ENCODE assay signal across 30 mouse cellular contexts in genomic region chr5:36444611-36445010, GRCm38 (mm10). TPM values are rescaled to one million over a fixed set of nuclear protein-coding genes. Genes with fewer than 3 reads are reported as not detected.
DNase-seq lines count a peak whose midpoint lies in the region; ATAC-seq lines count a peak whose summit lies in the region.
"Had no signal": no experiment of that assay in that cellular context is flagged by ENCODE, and none has a peak within 500 bp of the region (broad histone marks: within the 10 kb centered on the region; RNA-seq: fewer than 3 reads in every experiment).

No protein-coding gene starts in this region.

- peak; percentile 13 for DNase-seq in cerebellum, adult 11-12 months
- DNase-seq in cerebellum, adult 8-10 months: no peak
- no peak for DNase-seq in forebrain, embryonic 10.5 days (ENCODE audit: extremely low spot score, low spot score)
- DNase-seq in adrenal gland, adult 8-10 months: peak; percentile 60
- peak; percentile 17 for DNase-seq in adrenal gland, postnatal 25 days
- no peak for DNase-seq in ovary, adult 18-20 months (ENCODE audit: low spot score)
- DNase-seq: embryo, embryonic 11 days; gastrocnemius, postnatal 25 days; heart, adult 11 months; kidney, adult 9 months; kidney, postnatal 10 days; layer of hippocampus, postnatal 36 days; lung, postnatal 4 days; right cerebral cortex, postnatal 4 days; thymus, adult 2 months had no signal

- H3K4me2 ChIP-seq in forebrain, embryonic 15.5 days (replicated peaks): no peak overlapping the region
- H3K4me2 ChIP-seq: forebrain, embryonic 12.5 days; heart, embryonic 15.5 days; hindbrain, embryonic 13.5 days; limb, embryonic 12.5 days; liver, embryonic 11.5 days; midbrain, embryonic 12.5 days; neural tube, embryonic 12.5 days had no signal

- H3K27ac ChIP-seq in forebrain, embryonic 15.5 days (replicated peaks): peak overlapping the region; percentile 31; the same call in 1 of the 2 replicates
- no peak overlapping the region for H3K27ac ChIP-seq in forebrain, embryonic 10.5 days
- H3K27ac ChIP-seq: forebrain, embryonic 12.5 days; heart, embryonic 10.5 days; heart, embryonic 15.5 days; hindbrain, embryonic 13.5 days; limb, embryonic 12.5 days; midbrain, embryonic 12.5 days; neural tube, embryonic 12.5 days had no signal

- no peak overlapping the region for H3K9ac ChIP-seq in forebrain, embryonic 15.5 days (replicated peaks)
- H3K9ac ChIP-seq: forebrain, embryonic 12.5 days; heart, embryonic 15.5 days; hindbrain, embryonic 13.5 days; limb, embryonic 12.5 days; midbrain, embryonic 12.5 days; neural tube, embryonic 12.5 days had no signal

- ATAC-seq in forebrain, embryonic 15.5 days (replicated peaks): no peak
- ATAC-seq: intestine, postnatal 0 days; Patski had no signal

- WGBS in forebrain, embryonic 15.5 days: 62% methylated on average over 4 of the region's 4 CpGs
- 63% methylated on average over 4 of the region's 4 CpGs for WGBS in forebrain, embryonic 10.5 days

- H3K9me3 ChIP-seq in forebrain, embryonic 15.5 days: no peaks in the 10 kb centered on the region
- H3K9me3 ChIP-seq in forebrain, embryonic 10.5 days: no peaks in the 10 kb centered on the region
- H3K9me3 ChIP-seq: forebrain, embryonic 12.5 days; heart, embryonic 10.5 days; heart, embryonic 15.5 days; hindbrain, embryonic 13.5 days; limb, embryonic 12.5 days; midbrain, embryonic 12.5 days; neural tube, embryonic 12.5 days had no signal

- H3K4me3 ChIP-seq in forebrain, embryonic 15.5 days: no peak overlapping the region
- no peak overlapping the region for H3K4me3 ChIP-seq in forebrain, embryonic 10.5 days
- H3K4me3 ChIP-seq: erythroblast, embryonic 14.5 days; forebrain, embryonic 12.5 days; heart, embryonic 10.5 days; heart, embryonic 15.5 days; hindbrain, embryonic 13.5 days; limb, embryonic 12.5 days; midbrain, embryonic 12.5 days; myocyte; neural tube, embryonic 12.5 days had no signal

- H3K4me1 ChIP-seq in forebrain, embryonic 15.5 days: peaks cover 12% of the 10 kb centered on the region
- peaks cover 21% of the 10 kb centered on the region for H3K4me1 ChIP-seq in forebrain, embryonic 10.5 days
- H3K4me1 ChIP-seq: forebrain, embryonic 12.5 days; megakaryocyte, embryonic 14.5 days; midbrain, embryonic 12.5 days had no signal

- no peaks in the 10 kb centered on the region for H3K36me3 ChIP-seq in forebrain, embryonic 15.5 days
- no peaks in the 10 kb centered on the region for H3K36me3 ChIP-seq in forebrain, embryonic 10.5 days (replicated peaks)
- H3K36me3 ChIP-seq: forebrain, embryonic 12.5 days; heart, embryonic 10.5 days; heart, embryonic 15.5 days; hindbrain, embryonic 13.5 days; limb, embryonic 12.5 days; midbrain, embryonic 12.5 days; neural tube, embryonic 12.5 days had no signal

- no peaks in the 10 kb centered on the region for H3K27me3 ChIP-seq in forebrain, embryonic 15.5 days
- H3K27me3 ChIP-seq in forebrain, embryonic 10.5 days (ENCODE audit: poor library complexity, severe bottlenecking): peaks cover 23% of the 10 kb centered on the region
- H3K27me3 ChIP-seq: midbrain, embryonic 12.5 days; neural tube, embryonic 12.5 days had no signal

RNA-seq across cellular contexts. Expression of gene Grpel1, which starts 20.2 kb away (rescaled TPM):
- polyA plus RNA-seq in forebrain, embryonic 15.5 days (2015; fragmentation: Nextera tagmentation; extraction: Ambion mirVana): 45.8 and 46.1 TPM in 2 replicates
- 60.5 and 64.4 TPM in 2 replicates for polyA plus RNA-seq in forebrain, embryonic 10.5 days (2016; fragmentation: Nextera tagmentation; extraction: Ambion mirVana)
- 10 to 100 TPM; 53.4 to 69.1 (median 62.6) TPM for total RNA-seq in adrenal gland, adult 8-10 months (2022)
- 68.9 and 70.2 TPM in 2 replicates for total RNA-seq in adrenal gland, postnatal 25 days (2021)

RNA-seq across cellular contexts. Expression of gene Tada2b, which starts 39.5 kb away (rescaled TPM):
- polyA plus RNA-seq in forebrain, embryonic 15.5 days (2015; fragmentation: Nextera tagmentation; extraction: Ambion mirVana): 2.8 and 2.9 TPM in 2 replicates
- polyA plus RNA-seq in forebrain, embryonic 10.5 days (2016; fragmentation: Nextera tagmentation; extraction: Ambion mirVana): 2.2 TPM in 2 replicates
- total RNA-seq in adrenal gland, adult 8-10 months (2022): 10 to 100 TPM; 34.0 to 42.2 (median 35.6) TPM
- total RNA-seq in adrenal gland, postnatal 25 days (2021): 34.1 and 40.9 TPM in 2 replicates

RNA-seq across cellular contexts. Expression of gene Ccdc96, which starts 39.8 kb away (rescaled TPM):
- 3.0 and 3.2 TPM in 2 replicates for polyA plus RNA-seq in forebrain, embryonic 15.5 days (2015; fragmentation: Nextera tagmentation; extraction: Ambion mirVana)
- 3.6 and 3.8 TPM in 2 replicates for polyA plus RNA-seq in forebrain, embryonic 10.5 days (2016; fragmentation: Nextera tagmentation; extraction: Ambion mirVana)
- total RNA-seq in adrenal gland, adult 8-10 months (2022): under 1 TPM; 0.38 to 0.99 (median 0.55) TPM
- 0.43 and 0.49 TPM in 2 replicates for total RNA-seq in adrenal gland, postnatal 25 days (2021)

RNA-seq across cellular contexts. Expression of gene Sorcs2, which starts 46.7 kb away (rescaled TPM):
- 7.3 and 7.9 TPM in 2 replicates for polyA plus RNA-seq in forebrain, embryonic 15.5 days (2015; fragmentation: Nextera tagmentation; extraction: Ambion mirVana)
- polyA plus RNA-seq in forebrain, embryonic 10.5 days (2016; fragmentation: Nextera tagmentation; extraction: Ambion mirVana): 4.7 and 4.8 TPM in 2 replicates
- 10 to 100 TPM in 3 of 4 experiments, 1 to 10 TPM in 1; 7.9 to 18.3 (median 12.5) TPM for total RNA-seq in adrenal gland, adult 8-10 months (2022)
- total RNA-seq in adrenal gland, postnatal 25 days (2021): 13.2 and 13.4 TPM in 2 replicates
- total RNA-seq: MEL had no signal
- polyA plus RNA-seq: erythroblast, embryonic 14.5 days had no signal

Comparison
In these comparisons a context has a peak if more than half of its experiments do, and no peak if none do; other contexts are left out.
1. DNase-seq: peak in cerebellum, adult 11-12 months (single experiment), adrenal gland, adult 8-10 months (single experiment) and adrenal gland, postnatal 25 days (single experiment); none in cerebellum, adult 8-10 months (single experiment), forebrain, embryonic 10.5 days (single experiment) and ovary, adult 18-20 months (single experiment).